Mouse (Mus musculus): ENCODE results near the gene Emc9. TPM values are rescaled to one million over a fixed set of nuclear protein-coding genes. Genes with fewer than 3 reads are reported as not detected.
A peak's percentile ranks its signal among the peaks of the same experiment; 100 is the strongest.

Gene Emc9
- polyA plus RNA-seq, 1 experiment, result 23.0 TPM

DNA sequence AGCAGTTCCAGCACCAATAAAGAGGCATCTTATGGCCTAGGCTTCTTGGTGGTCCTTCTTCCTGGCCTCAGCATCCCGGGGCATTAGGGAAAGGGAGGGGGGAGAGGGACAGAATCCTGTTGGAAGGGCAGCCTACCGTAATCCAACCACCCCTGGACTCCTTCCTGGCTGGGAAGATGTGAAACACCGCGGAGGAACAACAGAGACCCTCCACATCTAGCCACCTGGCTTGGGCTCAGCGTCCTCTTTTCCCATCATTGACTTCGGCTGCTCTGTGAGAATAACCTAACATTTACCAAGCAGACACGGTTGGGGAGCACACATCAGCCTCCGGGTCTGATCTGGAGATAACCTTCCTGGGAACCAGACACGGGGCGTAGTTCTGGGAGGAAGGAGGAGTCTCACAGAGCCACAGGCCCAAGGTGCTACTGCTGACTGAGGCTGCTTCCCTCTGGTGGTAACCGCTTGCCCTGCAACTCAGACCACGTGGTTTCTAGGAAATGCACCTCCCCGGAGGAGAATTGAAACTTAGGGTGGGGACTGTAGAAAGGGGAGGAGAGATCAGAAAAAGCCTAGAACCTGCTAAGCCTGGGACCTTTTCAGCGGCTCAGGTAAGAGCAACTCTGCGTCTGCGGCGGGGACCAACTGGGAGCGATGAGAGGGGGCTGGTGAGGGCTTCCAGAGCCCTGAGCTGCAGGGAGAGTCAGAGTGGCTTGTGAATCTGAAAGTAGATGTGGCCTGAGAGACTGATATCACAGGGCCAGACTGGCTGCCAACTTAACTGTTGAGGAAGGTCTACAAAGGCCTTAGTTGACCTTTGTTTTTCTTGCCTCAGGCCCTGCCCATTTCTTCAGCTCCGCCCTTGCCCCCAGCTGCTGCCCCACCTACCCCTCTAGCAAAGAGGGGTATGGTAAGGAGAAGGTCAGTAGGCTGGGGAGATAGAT lies 18.8 kb upstream of the Emc9 start:
- Histone ChIP-seq H3K27ac (ENCODE audit: insufficient read depth, low read depth, low read length) (peak overlapping the region; percentile 100), H3K4me3 (ENCODE audit: low read depth, low read length) (peak overlapping the region; percentile 78), H3K4me1 (ENCODE audit: control insufficient read depth, insufficient read depth, insufficient read length, low read length) (peaks cover 23% of the 10 kb centered on the region; the same call in 1 of the 2 replicates), H3K36me3 (ENCODE audit: control insufficient read depth, insufficient read depth, low read length) (peaks cover 79% of the 10 kb centered on the region), H3K27me3 (ENCODE audit: control insufficient read depth, insufficient read depth, low read length) (no peaks in the 10 kb centered on the region)
- 7% methylated on average over 19 of the region's 19 CpGs for WGBS
- TF ChIP-seq CTCF (IDR thresholded peaks at IDR 0.05; ENCODE audit: extremely low read depth, insufficient read length, insufficient replicate concordance, low read depth, low read length) (peak; percentile 90), POLR2A (IDR thresholded peaks at IDR 0.05; ENCODE audit: low read depth, low read length) (peak; percentile 47)

DNA sequence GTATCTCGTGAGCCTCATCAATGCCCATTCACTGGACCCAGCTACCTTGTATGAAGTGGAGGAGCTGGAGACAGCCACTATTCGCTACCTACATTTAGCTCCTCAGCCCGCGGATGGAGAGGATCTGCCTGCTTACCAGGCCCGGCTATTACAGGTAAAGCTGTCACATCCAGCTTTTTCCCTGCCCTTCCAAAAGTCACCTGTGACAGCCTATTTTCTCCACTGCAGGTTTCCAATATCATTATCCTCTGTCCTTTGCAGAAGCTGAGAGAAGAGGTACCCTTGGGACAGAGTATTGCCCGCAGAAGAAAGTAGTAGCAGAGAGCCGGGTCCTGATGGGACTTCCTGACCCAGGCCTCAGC lies 18.1 kb upstream of the Emc9 start, which contains the start of gene Irf9:
Irf9 (plus strand) TSS at position 301 of the 362 bp plus-strand sequence.
- no peaks in the 10 kb centered on the region for H3K27me3 ChIP-seq (ENCODE audit: control insufficient read depth, insufficient read depth, low read length)
- H3K4me1 ChIP-seq (ENCODE audit: control insufficient read depth, insufficient read depth, insufficient read length, low read length), result peaks cover 23% of the 10 kb centered on the region; the same call in 1 of the 2 replicates
- TF ChIP-seq POLR2A (IDR thresholded peaks at IDR 0.05; ENCODE audit: low read depth, low read length) (no peak), CTCF (IDR thresholded peaks at IDR 0.05; ENCODE audit: extremely low read depth, insufficient read length, insufficient replicate concordance, low read depth, low read length) (no peak)
- peak within 1 kb of the TSS; percentile 100 for H3K27ac ChIP-seq (ENCODE audit: insufficient read depth, low read depth, low read length)
- WGBS, result 69% methylated on average over 7 of the region's 7 CpGs
- peaks cover 79% of the 10 kb centered on the region for H3K36me3 ChIP-seq (ENCODE audit: control insufficient read depth, insufficient read depth, low read length)
- peak within 1 kb of the TSS; percentile 78 for H3K4me3 ChIP-seq (ENCODE audit: low read depth, low read length)

DNA sequence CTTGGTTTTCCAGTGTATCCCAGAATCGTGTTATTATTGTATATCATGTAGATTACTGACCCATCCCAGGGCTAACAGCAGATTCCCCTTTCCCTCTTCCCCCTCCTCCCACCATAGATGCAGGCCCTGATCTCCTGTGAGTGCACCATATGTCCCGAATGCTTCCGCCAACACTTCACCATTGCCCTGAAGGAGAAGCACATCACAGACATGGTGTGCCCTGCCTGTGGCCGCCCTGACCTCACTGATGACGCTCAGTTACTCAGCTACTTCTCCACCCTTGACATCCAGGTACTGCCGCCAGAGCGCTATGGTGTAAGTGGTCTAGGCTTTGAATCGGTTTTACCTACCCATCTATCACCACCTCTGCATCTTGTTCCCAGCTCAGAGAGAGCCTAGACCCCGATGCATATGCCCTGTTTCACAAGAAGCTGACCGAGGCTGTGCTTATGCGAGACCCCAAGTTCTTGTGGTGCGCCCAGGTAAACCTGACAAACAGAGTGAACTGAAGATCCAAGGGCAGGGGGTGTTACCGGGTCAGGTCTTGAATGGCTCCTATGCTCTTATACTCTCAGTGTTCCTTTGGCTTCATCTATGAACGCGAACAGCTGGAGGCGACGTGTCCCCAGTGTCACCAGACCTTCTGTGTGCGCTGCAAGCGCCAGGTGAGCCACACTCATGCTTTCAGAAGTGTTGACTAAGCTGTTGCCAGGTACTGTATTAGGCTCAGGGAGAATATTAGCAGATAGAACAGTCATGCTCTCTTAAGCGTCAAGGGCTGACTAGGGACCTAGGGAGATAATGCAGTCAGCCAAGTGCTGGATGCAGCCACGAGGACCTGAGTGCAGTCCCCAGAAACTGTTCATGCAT lies 13.7 kb upstream of the Emc9 start:
- Histone ChIP-seq H3K27me3 (ENCODE audit: control insufficient read depth, insufficient read depth, low read length) (no peaks in the 10 kb centered on the region), H3K4me1 (ENCODE audit: control insufficient read depth, insufficient read depth, insufficient read length, low read length) (peaks cover 6% of the 10 kb centered on the region), H3K4me3 (ENCODE audit: low read depth, low read length) (no peak overlapping the region), H3K36me3 (ENCODE audit: control insufficient read depth, insufficient read depth, low read length) (peaks cover 82% of the 10 kb centered on the region), H3K27ac (ENCODE audit: insufficient read depth, low read depth, low read length) (no peak overlapping the region)
- TF ChIP-seq POLR2A (IDR thresholded peaks at IDR 0.05; ENCODE audit: low read depth, low read length) (no peak), CTCF (IDR thresholded peaks at IDR 0.05; ENCODE audit: extremely low read depth, insufficient read length, insufficient replicate concordance, low read depth, low read length) (no peak)
- 94% methylated on average over 21 of the region's 21 CpGs for WGBS

DNA sequence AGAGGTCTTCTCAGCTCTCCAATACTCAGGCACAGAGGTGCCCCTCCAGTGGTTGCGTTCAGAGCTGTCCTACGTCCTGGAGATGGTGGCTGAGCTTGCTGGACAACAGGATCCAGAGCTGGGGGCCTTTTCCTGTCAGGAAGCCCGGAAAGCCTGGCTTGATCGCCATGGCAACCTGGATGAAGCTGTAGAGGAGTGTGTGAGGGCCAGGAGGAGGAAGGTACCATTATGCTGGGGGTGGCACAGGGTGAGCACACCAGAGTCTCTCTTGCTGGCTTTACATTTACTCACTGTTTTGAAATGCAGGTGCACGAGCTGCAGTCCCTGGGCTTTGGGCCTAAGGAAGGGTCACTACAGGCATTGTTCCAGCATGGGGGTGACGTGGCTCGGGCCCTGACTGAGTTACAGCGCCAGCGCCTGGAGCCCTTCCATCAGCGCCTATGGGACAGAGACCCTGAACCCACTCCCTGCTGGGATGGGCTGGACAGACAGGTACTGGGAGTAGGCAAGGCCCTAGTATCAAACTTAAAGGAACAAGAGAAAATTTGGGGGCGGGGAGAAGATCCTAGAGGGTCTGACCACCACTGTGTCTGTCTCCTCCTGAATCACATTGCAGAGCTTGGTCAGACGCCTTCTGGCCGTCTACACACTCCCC lies 11.1 kb upstream of the Emc9 start:
- H3K4me3 ChIP-seq (ENCODE audit: low read depth, low read length), result no peak overlapping the region
- whole genome bisulfite sequencing, result 89% methylated on average over 13 of the region's 13 CpGs
- H3K27ac ChIP-seq (ENCODE audit: insufficient read depth, low read depth, low read length), result no peak overlapping the region
- TF ChIP-seq CTCF (IDR thresholded peaks at IDR 0.05; ENCODE audit: extremely low read depth, insufficient read length, insufficient replicate concordance, low read depth, low read length) (no peak), POLR2A (IDR thresholded peaks at IDR 0.05; ENCODE audit: low read depth, low read length) (no peak)
- peaks cover 4% of the 10 kb centered on the region for H3K4me1 ChIP-seq (ENCODE audit: control insufficient read depth, insufficient read depth, insufficient read length, low read length)
- no peaks in the 10 kb centered on the region for H3K27me3 ChIP-seq (ENCODE audit: control insufficient read depth, insufficient read depth, low read length)
- peaks cover 58% of the 10 kb centered on the region for H3K36me3 ChIP-seq (ENCODE audit: control insufficient read depth, insufficient read depth, low read length)

DNA sequence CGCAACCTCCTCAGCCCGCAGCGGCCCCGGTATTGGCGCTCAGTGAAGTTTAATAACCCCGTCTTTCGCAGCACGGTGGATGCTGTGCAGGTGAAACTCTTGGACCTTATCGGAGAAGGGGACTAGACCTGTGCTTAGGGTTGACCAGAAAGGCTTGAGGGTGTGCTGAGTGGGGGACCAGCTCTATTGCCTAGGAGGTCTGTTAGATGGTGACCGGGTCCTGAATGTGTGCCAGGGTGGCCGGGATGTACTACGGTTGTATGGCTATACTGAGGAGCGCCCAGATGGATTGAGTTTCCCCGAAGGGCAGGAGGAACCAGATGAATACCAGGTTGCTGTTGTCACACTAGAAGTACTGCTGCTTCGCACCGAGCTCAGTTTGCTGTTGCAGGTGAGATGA lies 7.1 kb upstream of the Emc9 start:
- Histone ChIP-seq H3K4me3 (ENCODE audit: low read depth, low read length) (peak overlapping the region; percentile 86), H3K27ac (ENCODE audit: insufficient read depth, low read depth, low read length) (peak overlapping the region; percentile 87), H3K4me1 (ENCODE audit: control insufficient read depth, insufficient read depth, insufficient read length, low read length) (peaks cover 7% of the 10 kb centered on the region), H3K27me3 (ENCODE audit: control insufficient read depth, insufficient read depth, low read length) (no peaks in the 10 kb centered on the region), H3K36me3 (ENCODE audit: control insufficient read depth, insufficient read depth, low read length) (peaks cover 44% of the 10 kb centered on the region)
- WGBS, result 1% methylated on average over 16 of the region's 16 CpGs
- TF ChIP-seq POLR2A (IDR thresholded peaks at IDR 0.05; ENCODE audit: low read depth, low read length) (no peak), CTCF (IDR thresholded peaks at IDR 0.05; ENCODE audit: extremely low read depth, insufficient read length, insufficient replicate concordance, low read depth, low read length) (no peak)

DNA sequence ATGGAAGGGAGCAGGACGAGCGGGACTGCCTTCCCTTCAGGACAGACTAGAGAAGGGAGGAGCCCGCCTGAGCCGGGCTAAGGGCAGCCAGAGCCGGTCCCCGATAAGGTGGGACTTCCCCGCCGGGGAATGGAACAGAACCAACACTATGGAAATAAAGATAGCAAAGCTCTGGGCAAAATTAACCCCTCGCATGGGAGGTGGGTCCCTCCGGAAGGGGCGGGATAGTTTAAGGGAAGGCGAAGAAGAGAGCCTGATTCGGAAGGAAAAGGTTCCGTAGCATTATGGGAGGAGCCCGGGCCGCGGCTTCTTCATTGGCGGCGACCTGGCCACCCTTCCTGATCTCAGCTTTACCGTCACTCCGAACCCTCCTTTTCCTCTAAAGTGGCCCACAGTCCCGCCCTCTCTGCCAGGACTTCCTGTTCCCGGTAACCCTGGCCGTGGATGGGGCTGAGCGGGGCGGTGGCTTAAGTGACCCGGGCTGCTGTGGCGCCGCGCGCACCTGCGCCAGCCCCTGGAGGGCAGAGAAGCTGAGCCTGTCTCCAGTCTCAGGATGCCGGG lies 6.3 kb upstream of the Emc9 start, which contains the start of gene Rnf31:
Rnf31 (plus strand) TSS at position 378 of the 561 bp plus-strand sequence.
- WGBS, result under 1% methylated on average over 33 of the region's 33 CpGs
- peak; percentile 85 for TF ChIP-seq POLR2A (IDR thresholded peaks at IDR 0.05; ENCODE audit: low read depth, low read length)
- TF ChIP-seq CTCF (IDR thresholded peaks at IDR 0.05; ENCODE audit: extremely low read depth, insufficient read length, insufficient replicate concordance, low read depth, low read length), result no peak

More for the DNA sequence above, 6.3 kb upstream of the Emc9 start, which contains the start of gene Rnf31:
- peaks cover 40% of the 10 kb centered on the region for H3K36me3 ChIP-seq (ENCODE audit: control insufficient read depth, insufficient read depth, low read length)
- no peaks in the 10 kb centered on the region for H3K27me3 ChIP-seq (ENCODE audit: control insufficient read depth, insufficient read depth, low read length)
- H3K27ac ChIP-seq (ENCODE audit: insufficient read depth, low read depth, low read length), result peak within 1 kb of the TSS; percentile 99
- peak within 1 kb of the TSS; percentile 86 for H3K4me3 ChIP-seq (ENCODE audit: low read depth, low read length)
- peaks cover 7% of the 10 kb centered on the region for H3K4me1 ChIP-seq (ENCODE audit: control insufficient read depth, insufficient read depth, insufficient read length, low read length)
